Mouse (Mus musculus) lung, adult 18-20 months (tissue): Measurements from ENCODE around the gene Gm21820.
"Not testable (repeated sequence)": the region's sequence is repeated elsewhere in the genome, so short reads cannot be mapped to it uniquely, and the experiment has no call there.

Experiments
- DNase-seq, 2 experiments: peaks; one replicate each; pipeline ENCODE4 v3.0.0; 2022; ENCODE audit warnings: mixed read lengths in 2 of 2

Gene Gm21820

GRCm38 (mm10) chrY:5249341-5249740, at the start of gene Gm21820:
Gene Gm21820 (minus strand): TSS chrY:5249441.
- not testable (repeated sequence) for DNase-seq
